Mouse (Mus musculus) limb, embryonic 14.5 days (tissue): ENCODE data around the gene Arhgap24. TPM values are rescaled to one million over a fixed set of nuclear protein-coding genes. Genes with fewer than 3 reads are reported as not detected.
A peak's percentile ranks its signal among the peaks of the same experiment; 100 is the strongest.

Source experiments
- ATAC-seq: fragments of 200-750 bp; cut with Nextera tagmentation; 2 replicates; pipeline ENCODE4 v1.8.0; 2017; ENCODE audit warnings: low read depth, moderate number of reproducible peaks, moderate TSS enrichment; ENCODE audit not compliant: low FRiP score
- DNase-seq: peaks from one replicate; pipeline ENCODE4 v3.0.0-alpha.2; 2015; ENCODE audit warnings: low spot score
- H3K27ac ChIP-seq: fragments of 300-500 bp; sonication (generic); replicated peaks from 2 replicates; pipeline ENCODE4 v1.5.1; 2014; ENCODE audit warnings: low read depth, mild to moderate bottlenecking, low read length, moderate library complexity, mixed read lengths
- H3K27me3 ChIP-seq: fragments of 300-500 bp; sonication (generic); 2 replicates; pipeline ENCODE4 v1.6.1; 2014; ENCODE audit warnings: low read length, mixed read lengths; ENCODE audit not compliant: control insufficient read depth, insufficient read depth
- H3K36me3 ChIP-seq: fragments of 300-500 bp; sonication (generic); 2 replicates; pipeline ENCODE4 v1.6.1; 2014; ENCODE audit warnings: mild to moderate bottlenecking, low read length, moderate library complexity, mixed read lengths; ENCODE audit not compliant: control insufficient read depth, insufficient read depth
- H3K4me1 ChIP-seq: fragments of 300-500 bp; sonication (generic); 2 replicates; pipeline ENCODE4 v1.6.1; 2014; ENCODE audit warnings: antibody characterized with exemption, low read length, mixed read lengths; ENCODE audit not compliant: control insufficient read depth, insufficient read depth
- H3K4me2 ChIP-seq: fragments of 300-500 bp; sonication (generic); replicated peaks from 2 replicates; pipeline ENCODE4 v1.6.1; 2014; ENCODE audit warnings: low read depth, mild to moderate bottlenecking, low read length, moderate library complexity; ENCODE audit not compliant: severe bottlenecking
- H3K4me3 ChIP-seq: fragments of 300-500 bp; sonication (generic); replicated peaks from 2 replicates; pipeline ENCODE4 v1.5.1; 2014; ENCODE audit warnings: low read length
- H3K9ac ChIP-seq: fragments of 300-500 bp; sonication (generic); 2 replicates; pipeline ENCODE4 v1.6.1; 2014; ENCODE audit warnings: mild to moderate bottlenecking, low read depth, low read length, moderate library complexity; ENCODE audit not compliant: severe bottlenecking
- H3K9me3 ChIP-seq: fragments of 300-500 bp; sonication (generic); 2 replicates; pipeline ENCODE4 v1.6.1; 2016; ENCODE audit warnings: low read length; ENCODE audit not compliant: control insufficient read depth
- POLR2A ChIP-seq: fragments of 200-500 bp; IDR thresholded peaks from 2 replicates; pipeline ENCODE4 v1.8.0; 2012; ENCODE audit warnings: inconsistent platforms, mild to moderate bottlenecking, moderate library complexity, borderline replicate concordance; ENCODE audit not compliant: insufficient read depth, insufficient read length; ENCODE audit errors: extremely low read depth
- WGBS: fragments of 180-500 bp; shearing (Covaris S2); extraction: QIAGEN DNeasy Blood & Tissue Kit; methylation state at CpG from one replicate; pipeline ENCODE4 v1.1.7; 2014; 5-methylcytosine and 5-hydroxymethylcytosine counted together
- polyA plus RNA-seq, 2 experiments: library from polyadenylated mRNA; depleted of rRNA in 1 of 2; stranded (reverse) in 1 of 2; unstranded in 1 of 2; fragments of >200 nt; fragmentation: Nextera tagmentation in 1 of 2; extraction: Ambion mirVana in 1 of 2; gene quantifications; 2 replicates each; pipeline versions ENCODE4 v1.2.1 to v1.2.3; 2012 to 2014

The Arhgap24 gene
- polyA plus RNA-seq, 2 experiments: 20.2 to 25.8 TPM

DNA sequence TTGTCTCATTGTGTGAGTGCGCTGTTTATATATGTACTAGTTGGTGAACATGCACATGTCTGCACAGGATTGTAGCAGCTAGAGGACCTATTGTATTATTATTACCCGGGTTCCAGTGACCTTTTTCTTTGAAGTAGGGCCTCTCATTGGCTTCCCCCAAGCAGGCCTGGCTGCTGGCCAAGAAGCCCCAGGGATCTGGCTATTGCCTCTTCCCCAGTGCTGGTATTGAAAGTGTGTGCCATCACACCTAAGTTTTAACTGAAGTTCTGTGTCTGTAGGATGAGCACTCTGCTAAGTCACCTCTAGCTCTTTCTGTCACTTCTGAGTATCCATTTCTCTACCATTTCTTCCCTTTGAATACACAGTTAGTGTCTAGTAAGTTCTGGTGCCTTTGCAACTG, 28.2 kb downstream of the Arhgap24 start:
- no peak overlapping the region for H3K27ac ChIP-seq
- no peak overlapping the region for H3K9ac ChIP-seq
- no peak for ATAC-seq
- no peaks in the 10 kb centered on the region for H3K27me3 ChIP-seq
- no peak overlapping the region for H3K4me2 ChIP-seq
- no peak overlapping the region for H3K4me3 ChIP-seq
- H3K4me1 ChIP-seq: no peaks in the 10 kb centered on the region
- DNase-seq: no peak
- WGBS: 65% methylated on average over 2 of the region's 2 CpGs
- H3K9me3 ChIP-seq: no peaks in the 10 kb centered on the region
- TF ChIP-seq POLR2A: no peak
- no peaks in the 10 kb centered on the region for H3K36me3 ChIP-seq

DNA sequence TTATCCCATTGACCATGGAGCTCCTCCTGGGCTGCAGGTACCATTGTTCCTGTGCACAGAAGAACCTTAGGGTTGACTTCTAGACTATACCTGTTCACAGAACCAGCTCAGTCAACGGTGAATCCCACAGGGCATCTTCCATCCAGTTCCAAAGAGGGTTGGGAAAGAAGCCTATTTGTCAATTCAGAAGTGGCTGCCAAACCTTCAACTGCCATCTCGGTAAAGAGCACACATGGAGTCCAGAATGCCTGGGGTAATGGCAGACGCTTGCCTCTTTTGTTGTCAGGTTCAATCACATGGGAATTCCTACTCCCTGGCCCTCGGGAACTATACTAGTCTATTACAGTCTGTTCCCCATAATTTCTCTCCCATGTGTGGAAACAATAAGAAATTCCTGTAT, 30.5 kb downstream of the Arhgap24 start:
- Histone ChIP-seq H3K4me3 (no peak overlapping the region), H3K4me1 (no peaks in the 10 kb centered on the region), H3K9me3 (no peaks in the 10 kb centered on the region), H3K4me2 (no peak overlapping the region), H3K27me3 (no peaks in the 10 kb centered on the region), H3K9ac (no peak overlapping the region), H3K36me3 (no peaks in the 10 kb centered on the region), H3K27ac (no peak overlapping the region)
- DNase-seq (no peak), ATAC-seq (no peak)
- WGBS: 61% methylated on average over 4 of the region's 4 CpGs
- no peak for TF ChIP-seq POLR2A

DNA sequence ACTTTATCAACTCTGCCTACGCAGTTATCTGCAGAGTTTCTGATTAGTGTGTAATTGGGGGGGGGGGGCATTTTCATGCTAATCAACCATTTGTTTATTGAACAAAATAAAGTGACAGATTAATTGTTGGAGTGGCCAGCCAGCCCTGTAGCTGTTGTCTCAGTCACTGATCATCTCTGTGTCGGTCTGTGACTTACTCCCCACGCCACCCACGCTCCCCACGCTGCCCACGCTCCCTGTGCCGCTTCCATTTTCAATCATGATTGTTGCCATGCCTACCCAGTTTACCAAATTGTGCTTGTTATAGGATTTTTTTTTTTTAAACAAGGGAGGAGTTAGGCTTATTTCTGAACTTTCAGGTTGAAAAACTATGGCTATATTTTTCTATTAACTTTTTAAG, 34.3 kb downstream of the Arhgap24 start:
- H3K36me3 ChIP-seq: no peaks in the 10 kb centered on the region
- no peak for TF ChIP-seq POLR2A

DNA sequence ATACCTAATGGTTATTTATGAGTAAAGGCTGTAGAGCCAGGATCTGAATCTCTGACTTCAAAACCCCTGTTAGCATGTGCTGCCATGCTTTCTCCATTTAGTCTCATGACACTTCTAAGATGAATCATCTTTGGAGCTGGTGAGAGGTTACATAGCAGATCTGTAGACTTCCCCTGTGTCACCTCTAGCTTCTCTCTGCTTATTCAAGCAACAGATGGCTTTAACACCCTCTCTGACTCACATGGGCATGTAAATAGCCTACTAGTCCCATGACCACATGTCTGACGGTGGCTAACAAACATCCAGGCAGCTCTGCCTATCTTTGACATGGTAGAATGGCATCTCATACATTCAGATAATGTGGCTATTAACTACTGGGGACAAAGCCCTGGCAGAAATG, 39.3 kb downstream of the Arhgap24 start:
- no peak for TF ChIP-seq POLR2A
- Histone ChIP-seq H3K4me3 (no peak overlapping the region), H3K27ac (no peak overlapping the region), H3K9ac (no peak overlapping the region), H3K4me2 (no peak overlapping the region), H3K4me1 (no peaks in the 10 kb centered on the region), H3K27me3 (no peaks in the 10 kb centered on the region), H3K36me3 (no peaks in the 10 kb centered on the region), H3K9me3 (0 out of 2 replicates have a peak, but pooled peaks cover 3% of the 10 kb centered on the region)
- DNase-seq: no peak
- WGBS: 70% methylated on average over 1 of the region's 1 CpGs
- no peak for ATAC-seq

More for the DNA sequence above, 34.3 kb downstream of the Arhgap24 start:
- 88% methylated on average over 7 of the region's 7 CpGs for WGBS
- Histone ChIP-seq H3K9ac (no peak overlapping the region), H3K27ac (no peak overlapping the region), H3K4me3 (no peak overlapping the region), H3K4me2 (no peak overlapping the region), H3K9me3 (no peaks in the 10 kb centered on the region), H3K4me1 (no peaks in the 10 kb centered on the region), H3K27me3 (no peaks in the 10 kb centered on the region)
- ATAC-seq (no peak), DNase-seq (no peak)

DNA sequence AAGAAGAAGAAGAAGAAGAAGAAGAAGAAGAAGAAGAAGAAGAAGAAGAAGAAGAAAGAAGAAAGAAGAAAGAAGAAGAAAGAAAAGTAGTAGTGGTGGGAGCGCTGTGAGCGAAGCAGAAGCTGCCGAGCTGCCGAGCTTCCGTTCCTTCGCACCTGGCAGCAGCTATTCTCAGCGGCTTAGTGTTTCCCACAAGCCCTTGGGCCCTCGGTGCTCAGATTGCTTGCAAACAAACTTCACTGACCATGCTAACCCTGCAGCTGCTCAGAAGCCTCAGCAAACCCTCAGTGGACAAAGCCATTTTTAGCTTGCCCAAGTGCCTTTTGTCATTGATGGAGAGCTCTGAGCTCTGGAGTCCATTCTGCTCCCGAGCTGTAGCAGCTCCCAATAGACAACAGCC, 54.1 kb downstream of the Arhgap24 start:
- TF ChIP-seq POLR2A: no peak
- Histone ChIP-seq H3K4me3 (no peak overlapping the region), H3K4me1 (no peaks in the 10 kb centered on the region), H3K27me3 (no peaks in the 10 kb centered on the region), H3K36me3 (no peaks in the 10 kb centered on the region), H3K4me2 (no peak overlapping the region), H3K27ac (no peak overlapping the region), H3K9ac (no peak overlapping the region), H3K9me3 (no peaks in the 10 kb centered on the region)
- peak; percentile 57; the same call in 1 of the 2 replicates for ATAC-seq
- WGBS: 83% methylated on average over 9 of the region's 9 CpGs
- peak; percentile 13 for DNase-seq

DNA sequence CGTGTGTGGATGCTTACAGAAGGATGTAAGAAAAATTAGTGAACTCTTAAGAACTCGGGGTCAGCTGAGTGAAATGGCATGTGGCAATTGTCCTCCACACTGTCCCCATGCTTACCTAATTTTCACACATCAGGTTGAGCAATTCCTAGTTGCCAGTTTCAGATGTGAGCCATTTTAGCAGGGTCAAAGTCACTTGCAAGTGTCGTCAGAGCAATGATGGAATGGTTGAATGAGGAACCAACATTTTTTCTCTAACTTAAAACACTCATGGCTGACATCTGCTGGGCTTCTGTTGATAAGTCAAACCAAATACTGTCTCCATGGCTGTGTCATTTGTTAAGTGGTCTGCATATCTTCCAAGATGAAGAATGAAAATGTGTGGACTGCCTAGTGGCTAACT, 56.6 kb downstream of the Arhgap24 start:
- H3K36me3 ChIP-seq: no peaks in the 10 kb centered on the region
- H3K4me3 ChIP-seq: no peak overlapping the region
- no peak for TF ChIP-seq POLR2A
- no peak overlapping the region for H3K9ac ChIP-seq
- H3K27ac ChIP-seq: no peak overlapping the region
- H3K9me3 ChIP-seq: no peaks in the 10 kb centered on the region
- H3K4me1 ChIP-seq: no peaks in the 10 kb centered on the region
- WGBS: 87% methylated on average over 3 of the region's 3 CpGs
- ATAC-seq (no peak), DNase-seq (no peak)
- no peak overlapping the region for H3K4me2 ChIP-seq
- no peaks in the 10 kb centered on the region for H3K27me3 ChIP-seq
